Mouse (Mus musculus) forebrain, embryonic 11.5 days (tissue): ENCODE data around the gene Rdm1. TPM values are rescaled to one million over a fixed set of nuclear protein-coding genes. Genes with fewer than 3 reads are reported as not detected.
"Not testable (repeated sequence)": the region's sequence is repeated elsewhere in the genome, so short reads cannot be mapped to it uniquely, and the experiment has no call there.

ENCODE experiments used
- ATAC-seq: fragments of 200-750 bp; cut with Nextera tagmentation; replicated peaks from 2 replicates; pipeline ENCODE4 v1.8.0; 2017; ENCODE audit warnings: moderate TSS enrichment; ENCODE audit not compliant: low FRiP score
- DNase-seq: peaks from one replicate; pipeline ENCODE4 v3.0.0-alpha.2; 2017; ENCODE audit warnings: low spot score
- H3K27ac ChIP-seq: fragments of 300-500 bp; sonication (generic); 2 replicates; pipeline ENCODE4 v1.5.1; 2014; ENCODE audit warnings: low read depth, low read length
- H3K27me3 ChIP-seq: fragments of 300-500 bp; sonication (generic); 2 replicates; pipeline ENCODE4 v1.6.1; 2014; ENCODE audit warnings: mild to moderate bottlenecking, low read length, mixed read lengths; ENCODE audit not compliant: control insufficient read depth, insufficient read depth
- H3K36me3 ChIP-seq: fragments of 300-500 bp; sonication (generic); 2 replicates; pipeline ENCODE4 v1.6.1; 2014; ENCODE audit warnings: mild to moderate bottlenecking, low read length, moderate library complexity, mixed read lengths; ENCODE audit not compliant: control insufficient read depth, insufficient read depth
- H3K4me1 ChIP-seq: fragments of 300-500 bp; sonication (generic); replicated peaks from 2 replicates; pipeline ENCODE4 v1.6.1; 2014; ENCODE audit warnings: low read length, mixed read lengths; ENCODE audit not compliant: control insufficient read depth, insufficient read depth
- H3K4me2 ChIP-seq: fragments of 300-500 bp; sonication (generic); 2 replicates; pipeline ENCODE4 v1.6.1; 2014; ENCODE audit warnings: low read depth, mild to moderate bottlenecking, low read length, moderate library complexity, mixed read lengths; ENCODE audit not compliant: severe bottlenecking
- H3K4me3 ChIP-seq: fragments of 300-500 bp; sonication (generic); 2 replicates; pipeline ENCODE4 v1.5.1; 2014; ENCODE audit warnings: low read depth, low read length
- H3K9ac ChIP-seq: fragments of 300-500 bp; sonication (generic); 2 replicates; pipeline ENCODE4 v1.6.1; 2014; ENCODE audit warnings: low read length
- H3K9me3 ChIP-seq: fragments of 300-500 bp; sonication (generic); 2 replicates; pipeline ENCODE4 v1.6.1; 2016; ENCODE audit warnings: low read length, mixed read lengths; ENCODE audit not compliant: control insufficient read depth
- WGBS: fragments of 180-500 bp; shearing (Covaris S2); extraction: QIAGEN DNeasy Blood & Tissue Kit; methylation state at CpG from one replicate; pipeline ENCODE4 v1.1.7; 2014; 5-methylcytosine and 5-hydroxymethylcytosine counted together
- polyA plus RNA-seq: library from polyadenylated mRNA; unstranded; fragments of >200 nt; fragmentation: Nextera tagmentation; extraction: Ambion mirVana; gene quantifications from 2 replicates; pipeline ENCODE4 v1.2.1, GENCODE M21; 2014

Gene Rdm1
- polyA plus RNA-seq: 45.6 and 50.7 TPM in 2 replicates

- Histone ChIP-seq H3K9me3 (no peaks in the 10 kb centered on the region), H3K4me2 (peak within 1 kb of the TSS; percentile 85), H3K9ac (peak within 1 kb of the TSS; percentile 85), H3K27me3 (no peaks in the 10 kb centered on the region), H3K36me3 (no peaks in the 10 kb centered on the region), H3K4me1 (peaks cover 4% of the 10 kb centered on the region; the same call in 1 of the 2 replicates), H3K4me3 (peak within 1 kb of the TSS; percentile 50), H3K27ac (peak within 1 kb of the TSS; percentile 97)
- ATAC-seq: peak; percentile 87
- under 1% methylated on average over 32 of the region's 34 CpGs for WGBS
- peak; percentile 91 for DNase-seq
Observed at GRCm38 (mm10) chr11:101626995-101627856, at the start of gene Rdm1. Rdm1 (plus strand) TSS chr11:101627195.

- no peak overlapping the region for H3K27ac ChIP-seq
- no peaks in the 10 kb centered on the region for H3K9me3 ChIP-seq
- H3K4me2 ChIP-seq: no peak overlapping the region
- no peaks in the 10 kb centered on the region for H3K27me3 ChIP-seq
- no peak overlapping the region for H3K9ac ChIP-seq
- no peak overlapping the region for H3K4me3 ChIP-seq
- WGBS: 77% methylated on average over 6 of the region's 6 CpGs
- no peak for ATAC-seq
- no peak for DNase-seq
- no peaks in the 10 kb centered on the region; the same call in 1 of the 2 replicates for H3K36me3 ChIP-seq
- H3K4me1 ChIP-seq: no peaks in the 10 kb centered on the region
Observed at GRCm38 (mm10) chr11:101581081-101581764, 45.8 kb upstream of the Rdm1 start.

- Histone ChIP-seq H3K9ac (peak within 1 kb of the TSS; percentile 39), H3K36me3 (no peaks in the 10 kb centered on the region; the same call in 1 of the 2 replicates), H3K4me1 (no peaks in the 10 kb centered on the region), H3K27me3 (no peaks in the 10 kb centered on the region), H3K27ac (no peak within 1 kb of the TSS), H3K4me3 (peak within 1 kb of the TSS; percentile 18), H3K4me2 (peak within 1 kb of the TSS; percentile 48), H3K9me3 (no peaks in the 10 kb centered on the region)
- WGBS: 20% methylated on average over 30 of the region's 31 CpGs
- DNase-seq (peak; percentile 86), ATAC-seq (no peak)
Observed at GRCm38 (mm10) chr11:101582054-101583035, 44.6 kb upstream of the Rdm1 start, which contains the start of gene Tmem106a. Tmem106a (plus strand) TSS chr11:101582242.

- Histone ChIP-seq H3K36me3 (no peaks in the 10 kb centered on the region; the same call in 1 of the 2 replicates), H3K4me2 (no peak overlapping the region), H3K9me3 (no peaks in the 10 kb centered on the region), H3K27me3 (no peaks in the 10 kb centered on the region), H3K27ac (no peak overlapping the region), H3K9ac (no peak overlapping the region), H3K4me3 (no peak overlapping the region), H3K4me1 (no peaks in the 10 kb centered on the region)
- no peak for ATAC-seq
- no peak for DNase-seq
- WGBS: 85% methylated on average over 2 of the region's 2 CpGs
Observed at GRCm38 (mm10) chr11:101583205-101583604, 43.8 kb upstream of the Rdm1 start.

- not testable (repeated sequence) for H3K4me2 ChIP-seq, H3K4me3 ChIP-seq, H3K36me3 ChIP-seq, DNase-seq, H3K27me3 ChIP-seq, H3K4me1 ChIP-seq, H3K27ac ChIP-seq, H3K9me3 ChIP-seq, H3K9ac ChIP-seq, ATAC-seq
- WGBS: 100% methylated on average over 1 of the region's 1 CpGs
Observed at GRCm38 (mm10) chr11:101585031-101585430, 42.0 kb upstream of the Rdm1 start.

GRCm38 (mm10) chr11:101585805-101586204 lies 41.2 kb upstream of the Rdm1 start:
- H3K9ac ChIP-seq: no peak overlapping the region
- H3K4me1 ChIP-seq: no peaks in the 10 kb centered on the region
- 81% methylated on average over 4 of the region's 4 CpGs for WGBS

GRCm38 (mm10) chr11:101587676-101588075 lies 39.3 kb upstream of the Rdm1 start:
- H3K4me3 ChIP-seq: no peak overlapping the region
- no peaks in the 10 kb centered on the region for H3K9me3 ChIP-seq
- H3K27ac ChIP-seq: no peak overlapping the region
- H3K4me2 ChIP-seq: no peak overlapping the region
- 90% methylated on average over 10 of the region's 10 CpGs for WGBS
- no peak for ATAC-seq
- no peaks in the 10 kb centered on the region for H3K4me1 ChIP-seq
- DNase-seq: no peak
- H3K9ac ChIP-seq: no peak overlapping the region
- no peaks in the 10 kb centered on the region for H3K36me3 ChIP-seq
- no peaks in the 10 kb centered on the region for H3K27me3 ChIP-seq

More at GRCm38 (mm10) chr11:101585805-101586204, 41.2 kb upstream of the Rdm1 start:
- Histone ChIP-seq H3K4me2 (no peak overlapping the region), H3K36me3 (no peaks in the 10 kb centered on the region; the same call in 1 of the 2 replicates), H3K9me3 (no peaks in the 10 kb centered on the region), H3K27ac (no peak overlapping the region), H3K4me3 (no peak overlapping the region), H3K27me3 (no peaks in the 10 kb centered on the region)
- ATAC-seq: no peak
- no peak for DNase-seq

- Histone ChIP-seq H3K27me3 (no peaks in the 10 kb centered on the region), H3K4me1 (no peaks in the 10 kb centered on the region), H3K36me3 (no peaks in the 10 kb centered on the region), H3K4me3 (no peak overlapping the region), H3K4me2 (no peak overlapping the region), H3K27ac (no peak overlapping the region), H3K9me3 (no peaks in the 10 kb centered on the region), H3K9ac (no peak overlapping the region)
- 88% methylated on average over 7 of the region's 7 CpGs for WGBS
- ATAC-seq (no peak), DNase-seq (no peak)
Observed at GRCm38 (mm10) chr11:101588868-101589267, 38.1 kb upstream of the Rdm1 start.
